Mouse (Mus musculus): ENCODE data around the gene A430078G23Rik.

Gene A430078G23Rik

DNA sequence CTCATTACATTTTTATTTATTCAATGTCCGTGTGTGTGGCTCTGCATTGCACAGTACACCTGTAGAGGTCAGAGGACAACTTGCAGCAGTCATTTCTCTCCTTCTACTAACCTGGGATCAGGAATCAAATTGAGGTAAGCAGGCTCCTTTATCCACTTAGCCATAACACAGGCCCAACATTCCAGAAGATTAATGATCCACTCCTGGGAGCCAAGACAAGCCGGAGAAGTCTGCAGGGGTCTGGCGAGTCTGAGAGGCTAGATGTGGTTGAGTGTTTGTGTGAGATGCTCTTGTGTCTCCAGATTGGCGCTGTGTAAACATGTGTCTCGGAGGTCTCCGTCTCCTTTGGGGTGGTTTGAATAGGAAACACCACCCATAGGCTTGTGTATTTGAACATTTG lies 2.5 kb upstream of the A430078G23Rik start:
- DNase-seq: no peak

DNA sequence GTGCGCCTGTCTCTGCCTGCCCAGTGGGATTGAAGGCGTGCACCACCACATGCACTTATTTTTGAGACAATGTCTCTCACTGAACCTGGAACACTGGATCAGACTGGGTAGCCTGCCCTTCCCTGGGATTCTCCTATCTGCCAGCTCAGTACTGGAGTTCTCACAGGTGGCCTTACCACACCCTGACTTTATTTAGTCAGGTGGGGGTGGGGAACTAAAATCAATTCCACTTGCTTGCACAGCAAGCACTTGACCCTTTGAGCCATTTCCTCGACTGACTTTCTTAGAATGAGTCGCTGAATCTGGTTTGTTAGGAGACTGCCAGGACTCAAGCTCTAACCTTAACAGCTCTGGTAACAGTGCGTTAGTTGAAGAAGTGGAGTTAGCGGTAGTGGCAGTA lies 500 bp upstream of the A430078G23Rik start:
- DNase-seq: no peak

DNA sequence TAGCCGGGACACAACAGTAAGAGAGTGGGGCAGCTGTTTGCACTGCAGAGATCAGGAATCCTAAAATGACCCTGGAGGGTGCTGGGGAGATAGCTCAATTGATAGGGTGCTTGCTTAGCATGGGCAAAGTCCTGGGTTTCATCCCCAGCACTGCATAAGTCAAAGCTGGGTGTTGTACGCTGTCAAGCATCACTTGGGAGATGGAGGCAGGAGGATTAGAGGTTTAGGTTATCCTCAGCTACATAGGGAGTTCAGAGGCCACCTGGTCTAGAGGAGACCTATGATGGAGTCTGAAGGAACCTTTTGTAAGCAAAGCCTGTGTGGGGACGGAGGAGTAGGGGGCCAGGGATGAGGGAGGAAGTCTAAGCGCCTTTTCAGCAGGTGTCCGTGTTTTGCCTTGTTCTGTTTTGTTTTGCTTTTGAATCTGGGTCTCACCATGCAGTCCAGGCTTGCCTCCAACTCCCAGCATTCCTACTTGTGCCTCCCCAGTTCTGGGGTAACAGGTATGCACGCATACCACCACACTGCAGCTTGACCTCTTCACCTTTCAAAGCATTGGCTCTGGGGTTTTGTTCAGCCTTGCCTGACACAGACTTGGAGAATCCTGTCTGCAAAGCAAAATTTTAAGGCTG lies 712 bp downstream of the A430078G23Rik start:
- DNase-seq: no peak

DNA sequence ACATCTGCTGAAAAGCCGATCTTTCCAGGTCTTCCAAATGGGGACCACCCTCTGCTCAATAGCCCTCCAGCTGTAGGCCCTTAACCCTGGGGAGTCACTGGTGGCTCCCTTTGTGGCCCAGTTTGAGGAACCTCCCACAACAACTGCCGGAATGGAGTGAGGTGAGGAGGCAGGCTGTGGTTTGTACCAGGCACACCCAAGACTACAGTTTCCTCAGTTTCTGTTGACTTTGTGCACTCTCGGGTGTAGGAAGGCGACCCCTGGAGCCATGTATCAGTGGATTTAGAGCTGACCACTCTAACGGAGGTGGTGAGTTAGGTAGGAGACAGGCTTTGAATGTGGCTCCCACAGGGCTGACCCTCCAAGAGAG lies 1.2 kb downstream of the A430078G23Rik start:
- DNase-seq: no peak

DNA sequence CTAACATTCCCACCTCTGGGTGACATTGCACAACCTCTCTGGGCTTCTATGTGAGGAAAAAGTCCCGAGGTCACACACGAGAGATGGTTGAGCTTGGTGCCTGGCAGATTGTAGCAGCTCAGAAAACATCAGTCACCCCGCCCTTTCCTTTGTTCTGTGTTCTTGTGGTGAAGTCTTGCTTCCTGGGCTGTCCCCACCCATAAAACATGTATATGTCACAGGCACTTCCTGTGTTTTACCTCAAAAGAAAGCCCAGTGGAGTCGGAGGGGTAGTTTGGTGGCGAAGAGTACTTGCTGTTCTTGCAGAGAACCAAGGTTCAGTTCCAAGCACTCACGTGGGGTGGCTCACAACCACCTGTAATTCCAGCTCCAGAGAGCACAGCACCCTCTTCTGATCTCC lies 2.4 kb downstream of the A430078G23Rik start:
- DNase-seq: no peak

DNA sequence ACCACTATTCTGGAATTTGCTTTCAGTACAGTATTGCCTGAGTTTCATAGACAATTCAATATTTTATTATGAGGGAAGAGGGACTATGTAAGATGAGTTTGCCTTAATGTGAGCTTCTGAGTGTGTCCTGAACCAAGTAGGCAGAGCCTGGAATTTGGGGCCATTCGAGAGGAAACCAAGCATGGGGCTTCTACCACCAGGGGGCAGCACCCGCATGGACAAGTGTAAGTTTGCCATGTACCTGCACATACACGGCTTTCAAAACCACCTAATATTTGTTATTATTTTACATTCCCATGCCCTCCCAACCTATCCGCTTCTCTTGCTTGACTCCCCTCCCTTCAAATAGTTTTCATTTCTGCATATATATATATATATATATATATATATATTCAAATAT lies 4.8 kb downstream of the A430078G23Rik start:
- DNase-seq: peak; percentile 70

DNA sequence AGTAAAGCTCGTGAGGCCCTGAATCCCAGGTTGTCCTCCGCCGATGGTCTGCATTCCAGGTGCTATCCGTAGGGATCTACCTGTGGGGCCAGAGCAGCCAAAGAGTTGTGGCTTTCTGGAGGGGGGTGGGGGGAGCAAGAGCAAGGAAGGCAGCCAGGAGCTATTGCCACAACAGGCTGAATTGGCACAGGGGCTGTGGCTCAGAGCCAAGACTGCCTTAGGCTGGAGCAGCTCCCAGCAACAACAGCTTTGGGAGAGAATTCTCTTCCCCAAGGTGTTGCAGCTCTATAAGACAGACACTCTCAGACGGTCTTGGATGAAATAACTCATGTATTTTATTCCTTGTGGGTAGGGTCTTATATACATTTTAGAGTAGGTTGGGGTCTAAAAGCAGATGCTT lies 13.9 kb downstream of the A430078G23Rik start:
- DNase-seq: no peak

DNA sequence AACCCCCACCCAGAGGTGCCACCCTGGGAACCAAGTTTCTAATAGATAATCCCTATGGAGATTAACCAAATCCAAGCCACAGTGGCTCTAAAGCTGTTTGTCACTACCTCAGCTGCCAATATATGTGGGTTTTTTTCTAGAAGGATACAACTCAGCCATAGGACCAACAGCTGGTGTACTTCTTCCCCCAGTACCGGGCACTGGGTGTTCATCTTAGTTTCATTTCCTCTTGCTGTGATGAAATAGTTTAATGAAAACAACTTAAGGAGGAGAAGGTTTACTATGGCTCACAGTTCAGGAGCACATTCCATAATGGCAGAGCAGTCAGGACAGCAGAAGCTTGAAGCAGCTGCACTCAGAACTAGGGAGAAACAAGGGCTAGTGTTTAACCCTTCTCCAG lies 14.9 kb downstream of the A430078G23Rik start:
- no peak for DNase-seq

DNA sequence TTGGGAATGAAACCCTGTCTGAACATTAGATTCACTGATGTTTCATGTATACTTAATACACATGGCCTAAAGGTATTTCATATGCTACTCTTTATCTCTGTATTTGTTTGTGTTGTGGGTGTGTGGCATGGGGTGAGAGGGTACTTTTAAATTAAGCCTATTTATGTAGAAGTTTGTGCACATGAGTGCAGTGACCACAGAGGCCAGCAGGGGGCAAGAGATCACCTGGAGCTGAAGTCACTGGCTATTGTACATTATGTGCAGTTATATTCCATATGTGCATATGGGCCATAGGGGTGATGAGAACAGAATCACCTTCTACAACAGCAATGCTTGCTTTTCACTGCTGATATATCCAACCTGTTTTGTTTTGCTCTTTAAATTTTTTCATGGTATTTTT lies 22.5 kb downstream of the A430078G23Rik start:
- DNase-seq: no peak

DNA sequence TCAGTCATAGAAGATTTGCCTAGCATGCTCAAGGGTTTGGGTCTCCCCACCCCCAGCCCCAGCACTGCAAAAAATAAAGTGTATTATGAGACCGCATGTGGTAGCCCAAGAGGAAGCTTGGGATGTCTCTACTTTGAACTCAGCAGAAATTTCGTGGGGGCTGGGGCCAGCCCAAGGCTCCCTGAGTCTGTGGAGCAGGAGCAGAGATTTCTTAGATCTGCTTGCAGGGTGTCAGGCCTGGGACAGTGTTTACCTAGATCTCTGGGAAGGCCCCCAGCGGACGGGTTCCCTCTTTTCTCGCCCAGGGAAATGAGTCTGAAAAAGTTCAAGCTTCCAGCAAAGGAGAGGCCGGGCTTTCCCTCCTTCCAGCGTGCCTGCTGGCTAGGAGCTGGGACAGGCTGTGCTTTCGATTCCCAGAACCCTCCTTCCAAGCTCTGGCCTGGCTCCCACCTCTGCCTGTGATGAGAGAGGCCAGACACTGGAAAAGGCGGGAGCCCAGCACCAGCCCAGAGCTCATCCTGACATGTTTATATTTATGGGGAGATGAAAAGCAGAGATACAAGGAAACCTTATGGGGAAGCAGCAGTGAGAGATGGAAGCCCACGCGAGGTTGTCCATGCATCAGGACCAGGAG lies 23.5 kb downstream of the A430078G23Rik start:
- DNase-seq: no peak

DNA sequence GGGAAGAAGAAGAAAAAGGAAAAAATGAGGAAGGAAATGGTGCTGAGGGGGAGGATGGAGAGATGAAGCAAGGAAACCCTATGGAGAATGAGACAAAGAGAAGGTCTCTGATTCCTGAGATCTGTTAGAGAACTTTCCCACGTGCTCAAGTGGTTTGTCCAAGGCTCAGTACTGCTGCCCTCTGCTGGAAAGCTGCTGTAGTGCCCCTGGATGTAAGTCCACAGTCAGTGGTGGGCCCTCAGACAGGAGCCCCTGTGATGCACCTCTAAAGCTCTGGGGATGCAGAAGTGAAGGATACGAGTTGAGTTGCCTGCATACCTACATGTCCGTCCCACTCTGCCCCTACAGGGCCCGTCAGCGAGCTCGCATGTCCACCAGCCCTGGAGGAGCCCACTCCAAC lies 34.1 kb downstream of the A430078G23Rik start:
- no peak for DNase-seq

DNA sequence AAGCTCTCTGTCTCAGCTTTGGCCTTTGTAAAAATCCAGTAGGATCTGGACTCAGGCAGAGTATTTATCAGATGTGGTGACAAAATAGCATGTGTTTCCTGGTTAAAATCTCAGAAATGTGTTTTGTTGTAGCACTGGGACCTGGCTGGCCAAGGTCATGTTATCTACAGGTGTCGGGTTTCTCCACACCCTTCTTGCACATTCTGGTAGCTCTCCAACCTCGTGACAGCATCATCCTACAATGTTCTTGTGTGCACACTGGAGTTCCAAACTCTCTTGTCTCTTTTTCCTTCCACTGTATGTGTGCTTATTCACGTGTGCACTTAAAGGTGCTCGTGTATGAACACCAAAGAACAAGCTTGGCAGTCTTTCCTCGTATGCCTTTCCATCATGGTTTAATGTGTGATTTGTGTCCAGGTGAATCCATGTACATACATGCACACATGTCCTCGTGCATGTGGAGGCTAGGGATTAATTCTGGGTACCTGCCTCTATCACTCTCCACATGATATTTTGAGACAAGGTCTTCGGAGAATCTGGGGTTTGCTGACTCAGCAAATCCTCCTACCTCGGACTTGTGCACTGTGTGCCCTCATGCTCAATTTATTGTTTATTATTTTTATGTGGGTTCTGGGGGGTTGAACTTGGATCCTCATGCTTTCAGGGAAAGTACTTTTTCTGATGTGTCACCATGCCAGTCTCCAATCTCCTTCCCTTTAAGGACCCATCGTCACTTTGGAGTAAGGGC lies 35.5 kb downstream of the A430078G23Rik start:
- DNase-seq: no peak

DNA sequence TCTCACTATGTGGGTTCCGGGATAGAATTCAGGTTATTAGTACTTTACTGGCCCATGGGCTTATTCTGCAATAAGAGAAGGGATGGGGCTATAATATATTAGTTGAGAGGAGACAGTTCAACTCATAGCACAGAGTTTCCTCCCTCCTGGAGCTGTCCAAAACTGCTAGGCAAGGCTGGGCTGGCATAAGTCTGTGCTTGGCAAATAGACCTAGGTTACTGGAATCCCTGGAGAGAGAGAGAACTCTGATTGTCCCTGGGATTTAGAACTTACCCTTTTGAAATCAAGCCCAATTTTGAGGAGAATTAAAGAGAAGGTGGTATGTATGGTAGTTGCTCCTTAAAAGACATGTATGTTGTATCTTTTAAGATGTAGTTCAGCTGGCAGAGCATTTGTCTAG lies 36.3 kb downstream of the A430078G23Rik start:
- no peak for DNase-seq

DNA sequence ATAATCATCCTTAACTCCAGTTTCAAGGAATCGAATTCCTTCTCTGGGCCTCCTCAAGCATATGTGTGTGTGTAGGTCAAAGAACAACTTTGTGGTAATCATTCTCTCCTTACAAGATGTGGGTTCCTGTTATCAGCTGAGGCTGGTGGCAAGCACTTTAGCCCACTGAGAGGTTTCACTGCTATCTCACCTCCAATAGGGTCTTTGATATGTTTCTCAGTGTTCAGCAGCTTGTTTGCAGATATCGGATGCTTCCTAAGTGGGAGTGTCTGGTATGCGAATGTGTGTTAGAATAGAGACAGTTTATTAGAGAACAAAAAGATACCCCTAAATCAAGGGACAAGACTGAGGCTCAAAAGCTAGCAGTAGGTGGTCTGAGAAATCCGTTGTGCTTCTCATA lies 39.1 kb downstream of the A430078G23Rik start:
- no peak for DNase-seq

DNA sequence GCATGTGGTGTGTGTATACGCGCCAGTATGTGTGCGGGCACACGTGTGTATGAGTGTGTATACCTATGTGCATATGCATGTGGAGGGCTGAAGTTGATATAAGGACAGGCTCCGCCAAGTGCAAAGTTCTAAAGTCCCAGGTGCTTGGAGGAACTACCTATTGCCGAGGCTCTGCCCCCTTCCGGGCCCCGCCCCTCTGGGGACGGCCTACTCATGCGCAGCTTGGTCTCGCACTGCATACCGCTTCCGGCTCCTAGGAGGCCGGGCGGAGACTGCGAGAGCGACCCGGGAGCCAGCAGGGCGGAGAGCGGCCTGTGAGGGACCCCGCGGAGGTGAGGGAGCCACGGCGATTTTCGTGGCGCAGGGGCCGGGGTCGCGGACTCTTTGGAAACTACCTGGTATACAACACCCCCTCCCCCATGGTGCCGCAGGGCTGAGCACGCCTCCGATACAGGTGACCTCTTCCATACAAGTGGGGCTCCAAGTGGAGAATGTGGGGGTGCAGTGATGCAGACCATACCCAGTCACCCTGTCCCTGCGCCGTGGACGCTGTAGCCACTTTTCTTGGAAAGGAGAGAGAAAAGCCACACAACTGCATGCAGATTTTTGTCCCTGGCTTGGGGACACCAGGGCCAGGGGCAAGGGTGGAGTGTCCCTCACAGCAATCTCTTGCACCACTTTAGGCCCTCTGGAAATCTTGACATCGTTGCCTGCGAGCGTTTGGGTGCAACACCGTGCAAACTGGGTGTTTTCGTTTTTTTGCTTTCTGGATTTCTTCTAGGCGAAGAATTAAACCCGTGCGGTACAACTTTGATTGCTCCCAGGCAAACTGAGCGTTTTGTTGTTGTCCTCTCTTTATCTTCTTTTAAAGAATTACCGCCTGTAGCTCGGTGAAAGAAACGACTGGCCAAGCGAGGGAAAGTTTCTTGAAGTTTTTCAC lies 39.8 kb downstream of the A430078G23Rik start, which contains the start of gene Arhgef18:
TSS of gene Arhgef18 (plus strand) at position 236 of the 940 bp plus-strand sequence.
- DNase-seq: peak; percentile 87

DNA sequence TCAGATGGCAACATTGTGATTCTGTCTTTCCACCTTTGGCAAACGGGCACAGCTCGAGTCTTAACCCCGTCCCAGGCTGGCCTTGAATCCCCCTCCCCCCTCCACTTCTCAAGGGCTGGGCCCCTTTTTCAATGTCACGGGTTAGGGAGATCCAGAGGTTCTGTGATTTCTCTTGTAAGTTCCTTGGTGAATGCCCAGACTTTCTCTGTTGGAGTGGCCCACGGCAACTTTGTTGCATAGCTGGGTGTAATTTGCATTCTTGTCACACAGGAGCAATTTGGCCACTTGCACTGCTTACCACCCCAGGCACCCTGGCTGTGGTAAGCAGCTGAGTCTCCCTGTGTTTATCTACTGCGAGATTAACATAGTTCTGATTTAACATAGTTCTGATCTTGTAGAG lies 41.4 kb downstream of the A430078G23Rik start:
- DNase-seq: no peak

DNA sequence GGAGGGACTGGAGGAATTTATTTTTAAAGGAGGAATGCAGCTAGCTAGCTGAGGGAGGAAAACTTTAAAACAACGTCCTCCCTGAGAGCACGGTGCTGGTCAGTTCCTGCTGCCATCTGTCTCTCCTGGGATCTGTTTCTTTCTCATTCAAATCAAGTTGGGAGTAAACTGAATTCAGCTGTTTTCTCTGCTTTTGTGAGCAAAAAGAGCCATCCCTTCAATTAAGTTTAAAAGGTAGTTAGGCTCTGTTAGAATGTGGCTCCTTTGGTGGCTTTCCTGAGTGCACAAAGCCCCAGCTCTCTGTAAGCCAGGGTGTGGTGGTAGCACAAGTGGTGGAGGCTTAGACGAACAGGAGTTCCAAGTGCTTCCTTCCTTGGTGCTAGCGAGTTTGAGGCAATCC lies 42.0 kb downstream of the A430078G23Rik start:
- DNase-seq: no peak

DNA sequence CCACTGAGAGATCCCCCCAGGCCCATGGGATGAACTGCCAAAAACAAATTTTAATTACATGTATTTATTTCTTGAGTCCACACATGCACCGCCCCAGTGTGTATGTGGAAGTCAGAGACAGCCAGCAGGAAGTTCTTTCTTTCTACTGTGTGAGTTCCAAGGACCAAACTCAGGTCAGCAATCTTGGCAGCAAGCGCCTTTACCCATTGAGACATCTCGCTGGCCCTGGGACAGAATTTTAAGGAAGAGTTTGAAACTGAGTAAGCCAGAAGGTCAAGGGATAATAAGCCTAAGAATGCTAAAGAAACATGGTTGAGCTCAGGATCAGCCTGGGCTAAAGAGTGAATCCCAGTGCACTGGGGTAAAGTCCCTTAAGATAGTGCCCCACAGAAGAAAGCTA lies 44.4 kb downstream of the A430078G23Rik start:
- DNase-seq: no peak

DNA sequence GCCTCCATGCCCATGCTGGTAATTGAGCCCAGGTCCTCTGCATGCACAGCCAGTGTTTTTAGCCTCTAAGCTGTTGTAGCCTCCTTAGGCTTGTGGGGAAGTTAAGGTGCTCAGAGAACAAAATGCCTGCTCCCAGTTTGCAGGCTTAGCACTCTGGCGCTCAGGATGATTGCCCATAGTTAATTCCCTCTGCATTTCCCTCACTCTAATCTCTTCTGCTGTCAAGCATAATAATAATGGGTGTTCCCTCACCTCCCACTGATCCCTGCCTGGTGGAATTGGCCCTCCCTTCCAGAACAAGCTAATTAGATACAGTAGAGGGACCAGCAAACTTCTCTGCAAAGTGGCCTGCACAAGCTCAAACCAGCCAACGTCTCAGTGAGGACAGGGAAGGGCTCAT lies 47.3 kb downstream of the A430078G23Rik start:
- no peak for DNase-seq

DNA sequence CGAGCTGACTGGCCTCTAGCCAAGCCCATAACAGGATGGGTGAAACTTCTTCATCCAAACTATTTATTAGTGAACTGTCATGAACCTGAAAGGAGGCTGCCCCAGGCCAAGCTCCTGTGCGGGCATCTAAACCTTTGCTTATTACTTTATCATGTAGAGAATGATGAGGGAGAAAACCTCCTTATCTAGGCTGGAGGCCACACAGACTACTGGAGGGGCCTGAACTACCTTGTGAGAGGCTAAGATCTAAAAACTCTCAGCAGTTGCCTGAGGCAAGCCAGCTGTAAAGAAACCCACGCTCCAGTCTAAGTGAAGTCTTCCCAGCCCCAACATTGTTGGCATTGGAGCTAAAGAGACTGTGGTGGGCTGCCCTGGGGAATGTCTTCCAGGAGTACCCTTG lies 54.2 kb downstream of the A430078G23Rik start:
- no peak for DNase-seq

DNA sequence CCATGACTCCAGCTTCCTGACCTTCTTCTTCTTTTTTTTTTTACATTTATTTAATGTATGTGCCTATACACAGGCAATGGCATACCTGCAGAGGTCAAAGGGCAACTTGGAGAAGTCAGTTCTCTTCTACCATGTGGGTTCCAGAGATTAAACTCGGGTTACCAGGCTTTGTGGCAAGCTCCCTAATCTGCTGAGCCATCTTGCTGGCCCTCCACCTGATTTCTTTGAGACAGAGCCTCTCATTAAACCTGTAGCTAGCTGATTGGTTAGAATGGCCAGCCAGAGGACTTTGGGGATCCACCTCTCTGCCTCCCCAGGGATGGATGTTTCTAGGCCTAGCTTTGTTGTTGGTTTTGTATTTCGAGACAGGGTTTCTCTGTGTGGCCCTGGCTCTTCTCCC lies 57.9 kb downstream of the A430078G23Rik start:
- no peak for DNase-seq

DNA sequence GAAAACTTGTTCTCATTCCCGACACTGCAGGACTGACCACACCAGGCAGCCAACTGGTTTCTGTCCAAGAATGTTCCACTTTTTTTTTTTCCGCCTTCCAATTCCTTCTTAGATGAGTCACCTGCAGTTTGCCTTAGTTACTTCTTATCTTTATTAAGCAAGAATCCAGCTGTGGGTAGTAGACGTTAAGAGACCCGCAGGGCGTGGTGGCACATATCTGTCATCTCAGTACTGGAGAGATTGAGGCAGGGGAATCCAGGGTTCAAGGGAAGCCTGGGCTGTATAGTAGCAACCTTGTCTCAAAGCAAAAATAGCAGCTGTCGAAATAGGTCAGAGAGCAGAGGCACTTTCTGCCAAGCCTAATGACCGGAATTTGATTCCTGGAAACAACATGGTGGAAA lies 58.7 kb downstream of the A430078G23Rik start:
- DNase-seq: no peak

DNA sequence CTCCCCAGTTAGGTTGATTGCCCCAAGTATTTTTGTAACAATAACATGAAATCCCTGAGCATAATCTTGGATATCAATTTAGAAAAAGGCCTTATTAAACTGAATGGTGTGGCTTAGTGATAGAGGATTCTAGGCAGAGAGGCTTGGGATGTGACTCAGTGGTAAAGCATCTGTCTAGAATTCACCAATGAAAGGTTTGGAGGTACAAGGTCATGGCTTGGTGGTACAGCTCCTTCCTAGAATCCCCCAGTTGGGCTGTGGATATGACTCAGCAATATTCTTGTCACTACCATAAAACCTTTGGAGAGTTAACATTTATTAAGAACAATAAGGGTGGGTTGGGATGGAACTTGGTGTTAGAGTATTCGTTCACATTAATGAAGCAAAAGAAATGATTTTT lies 59.6 kb downstream of the A430078G23Rik start:
- no peak for DNase-seq

All from cerebellum, adult 9-11 months (tissue).